Mouse (Mus musculus) heart, embryonic 15.5 days (tissue): Measurements from ENCODE around the gene Srd5a3. TPM values are rescaled to one million over a fixed set of nuclear protein-coding genes. Genes with fewer than 3 reads are reported as not detected.

Source experiments
- ATAC-seq: fragments of 200-750 bp; cut with Nextera tagmentation; replicated peaks from 2 replicates; pipeline ENCODE4 v1.8.0; 2017; ENCODE audit warnings: low read depth, moderate TSS enrichment; ENCODE audit not compliant: insufficient number of reproducible peaks, insufficient read depth, low FRiP score
- H3K27ac ChIP-seq: fragments of 300-500 bp; sonication (generic); 2 replicates; pipeline ENCODE4 v1.5.1; 2015; ENCODE audit warnings: mild to moderate bottlenecking, inconsistent platforms
- H3K27me3 ChIP-seq: fragments of 300-500 bp; sonication (generic); 2 replicates; pipeline ENCODE4 v1.6.1; 2015; ENCODE audit warnings: inconsistent platforms
- H3K36me3 ChIP-seq: fragments of 300-500 bp; sonication (generic); 2 replicates; pipeline ENCODE4 v1.6.1; 2015; ENCODE audit warnings: mild to moderate bottlenecking, inconsistent platforms
- H3K4me1 ChIP-seq: fragments of 300-500 bp; sonication (generic); replicated peaks from 2 replicates; pipeline ENCODE4 v1.6.1; 2015; ENCODE audit warnings: inconsistent platforms
- H3K4me2 ChIP-seq: fragments of 300-500 bp; sonication (generic); 2 replicates; pipeline ENCODE4 v1.6.1; 2015; ENCODE audit warnings: inconsistent platforms, mild to moderate bottlenecking, moderate library complexity
- H3K4me3 ChIP-seq: fragments of 300-500 bp; sonication (generic); 2 replicates; pipeline ENCODE4 v1.5.1; 2015; ENCODE audit warnings: mild to moderate bottlenecking, inconsistent platforms
- H3K9ac ChIP-seq: fragments of 300-500 bp; sonication (generic); 2 replicates; pipeline ENCODE4 v1.6.1; 2015; ENCODE audit warnings: mild to moderate bottlenecking, inconsistent platforms
- H3K9me3 ChIP-seq: fragments of 300-500 bp; sonication (generic); replicated peaks from 2 replicates; pipeline ENCODE4 v1.6.1; 2016; ENCODE audit warnings: inconsistent platforms
- WGBS: fragments of 180-500 bp; shearing (Covaris S2); methylation state at CpG from one replicate; pipeline ENCODE4 v1.1.7; 2015; ENCODE audit warnings: mixed read lengths; 5-methylcytosine and 5-hydroxymethylcytosine counted together
- polyA plus RNA-seq: library from polyadenylated mRNA; unstranded; fragments of >200 nt; fragmentation: Nextera tagmentation; extraction: Ambion mirVana; gene quantifications from 2 replicates; pipeline ENCODE4 v1.2.1, GENCODE M21; 2015

Srd5a3 gene
- polyA plus RNA-seq, 1 experiment from 2014 or later, result 25.8 TPM

GRCm38 (mm10) chr5:76176841-76177240 is 36.8 kb downstream of the Srd5a3 start:
- Histone ChIP-seq H3K27ac (peak overlapping the region; percentile 16), H3K9me3 (no peaks in the 10 kb centered on the region), H3K4me3 (no peak overlapping the region), H3K36me3 (no peaks in the 10 kb centered on the region), H3K9ac (no peak overlapping the region), H3K4me1 (peaks cover 8% of the 10 kb centered on the region), H3K4me2 (0 out of 2 replicates have a peak overlapping the region, but pooled peaks have one; percentile 21), H3K27me3 (no peaks in the 10 kb centered on the region)
- ATAC-seq, result no peak
- 53% methylated on average over 11 of the region's 11 CpGs for WGBS

GRCm38 (mm10) chr5:76177664-76178063 is 37.6 kb downstream of the Srd5a3 start:
- no peak overlapping the region for H3K4me3 ChIP-seq
- H3K4me2 ChIP-seq, result no peak overlapping the region
- no peak overlapping the region for H3K27ac ChIP-seq
- H3K27me3 ChIP-seq, result no peaks in the 10 kb centered on the region
- no peak overlapping the region for H3K9ac ChIP-seq
- 78% methylated on average over 7 of the region's 7 CpGs for WGBS
- no peak for ATAC-seq
- no peaks in the 10 kb centered on the region for H3K36me3 ChIP-seq
- peaks cover 15% of the 10 kb centered on the region for H3K4me1 ChIP-seq
- H3K9me3 ChIP-seq, result no peaks in the 10 kb centered on the region

- 90% methylated on average over 5 of the region's 5 CpGs for WGBS
- Histone ChIP-seq H3K27ac (no peak overlapping the region), H3K9ac (no peak overlapping the region), H3K9me3 (no peaks in the 10 kb centered on the region), H3K4me3 (no peak overlapping the region), H3K4me1 (peaks cover 22% of the 10 kb centered on the region), H3K36me3 (no peaks in the 10 kb centered on the region), H3K27me3 (no peaks in the 10 kb centered on the region), H3K4me2 (no peak overlapping the region)
- no peak for ATAC-seq
Observed at GRCm38 (mm10) chr5:76179171-76179570, 39.1 kb downstream of the Srd5a3 start.

GRCm38 (mm10) chr5:76179791-76180190 is 39.7 kb downstream of the Srd5a3 start:
- Histone ChIP-seq H3K4me1 (peaks cover 22% of the 10 kb centered on the region), H3K4me2 (no peak overlapping the region), H3K9me3 (no peaks in the 10 kb centered on the region), H3K27me3 (no peaks in the 10 kb centered on the region), H3K36me3 (no peaks in the 10 kb centered on the region), H3K4me3 (no peak overlapping the region), H3K9ac (no peak overlapping the region), H3K27ac (no peak overlapping the region)
- WGBS, result 84% methylated on average over 5 of the region's 5 CpGs
- no peak for ATAC-seq

- no peak overlapping the region for H3K4me2 ChIP-seq
Observed at GRCm38 (mm10) chr5:76182326-76182725, 42.3 kb downstream of the Srd5a3 start.

GRCm38 (mm10) chr5:76183043-76183749 is 43.1 kb downstream of the Srd5a3 start:
- Histone ChIP-seq H3K27me3 (no peaks in the 10 kb centered on the region), H3K4me1 (peaks cover 38% of the 10 kb centered on the region), H3K4me2 (peak overlapping the region; percentile 83), H3K36me3 (no peaks in the 10 kb centered on the region), H3K4me3 (peak overlapping the region; percentile 82), H3K9me3 (no peaks in the 10 kb centered on the region), H3K27ac (peak overlapping the region; percentile 97), H3K9ac (peak overlapping the region; percentile 87)
- no peak; the same call in 1 of the 2 replicates for ATAC-seq
- WGBS, result 37% methylated on average over 17 of the region's 17 CpGs

More at GRCm38 (mm10) chr5:76182326-76182725, 42.3 kb downstream of the Srd5a3 start:
- 31% methylated on average over 3 of the region's 3 CpGs for WGBS
- Histone ChIP-seq H3K36me3 (no peaks in the 10 kb centered on the region), H3K27ac (peak overlapping the region; percentile 49; the same call in 1 of the 2 replicates), H3K9ac (no peak overlapping the region), H3K27me3 (no peaks in the 10 kb centered on the region), H3K9me3 (no peaks in the 10 kb centered on the region), H3K4me3 (no peak overlapping the region), H3K4me1 (peaks cover 30% of the 10 kb centered on the region)
- ATAC-seq, result no peak

GRCm38 (mm10) chr5:76183750-76184261 is 43.7 kb downstream of the Srd5a3 start, which contains the start of gene Tmem165:
Gene Tmem165, plus strand, starts transcription at chr5:76183880.
- 0% methylated on average over 62 of the region's 62 CpGs for whole genome bisulfite sequencing
- Histone ChIP-seq H3K4me2 (peak within 1 kb of the TSS; percentile 83), H3K4me1 (peaks cover 40% of the 10 kb centered on the region), H3K4me3 (peak within 1 kb of the TSS; percentile 82), H3K27me3 (no peaks in the 10 kb centered on the region), H3K36me3 (no peaks in the 10 kb centered on the region), H3K9ac (peak within 1 kb of the TSS; percentile 87), H3K9me3 (no peaks in the 10 kb centered on the region), H3K27ac (peak within 1 kb of the TSS; percentile 97)
- ATAC-seq, result peak; percentile 92

- 3% methylated on average over 38 of the region's 38 CpGs for WGBS
- ATAC-seq, result peak; percentile 90
- no peaks in the 10 kb centered on the region for H3K9me3 ChIP-seq
- H3K9ac ChIP-seq, result peak overlapping the region; percentile 87
- peak overlapping the region; percentile 97 for H3K27ac ChIP-seq
- H3K36me3 ChIP-seq, result no peaks in the 10 kb centered on the region
- peaks cover 46% of the 10 kb centered on the region for H3K4me1 ChIP-seq
- peak overlapping the region; percentile 82 for H3K4me3 ChIP-seq
- H3K4me2 ChIP-seq, result peak overlapping the region; percentile 83
- H3K27me3 ChIP-seq, result no peaks in the 10 kb centered on the region
Observed at GRCm38 (mm10) chr5:76184286-76185080, 44.4 kb downstream of the Srd5a3 start.

- Histone ChIP-seq H3K27me3 (no peaks in the 10 kb centered on the region), H3K9ac (no peak overlapping the region), H3K4me1 (peaks cover 58% of the 10 kb centered on the region), H3K27ac (no peak overlapping the region), H3K36me3 (no peaks in the 10 kb centered on the region), H3K4me3 (no peak overlapping the region), H3K4me2 (peak overlapping the region; percentile 32), H3K9me3 (no peaks in the 10 kb centered on the region)
- ATAC-seq, result no peak
- WGBS, result 28% methylated on average over 5 of the region's 5 CpGs
Observed at GRCm38 (mm10) chr5:76187885-76188284, 47.8 kb downstream of the Srd5a3 start.

GRCm38 (mm10) chr5:76190609-76191008 is 50.5 kb downstream of the Srd5a3 start:
- Histone ChIP-seq H3K4me1 (peaks cover 62% of the 10 kb centered on the region), H3K4me3 (no peak overlapping the region), H3K27ac (no peak overlapping the region), H3K4me2 (no peak overlapping the region), H3K27me3 (no peaks in the 10 kb centered on the region), H3K36me3 (no peaks in the 10 kb centered on the region), H3K9me3 (no peaks in the 10 kb centered on the region), H3K9ac (no peak overlapping the region)
- ATAC-seq, result no peak
- 86% methylated on average over 4 of the region's 4 CpGs for WGBS

GRCm38 (mm10) chr5:76193075-76193474 is 53.0 kb downstream of the Srd5a3 start:
- H3K4me1 ChIP-seq, result peaks cover 45% of the 10 kb centered on the region
- no peaks in the 10 kb centered on the region for H3K9me3 ChIP-seq
- ATAC-seq, result no peak
- H3K27ac ChIP-seq, result no peak overlapping the region
- no peak overlapping the region for H3K9ac ChIP-seq
- H3K27me3 ChIP-seq, result no peaks in the 10 kb centered on the region
- H3K36me3 ChIP-seq, result 0 out of 2 replicates have a peak, but pooled peaks cover 5% of the 10 kb centered on the region
- H3K4me2 ChIP-seq, result no peak overlapping the region
- no peak overlapping the region for H3K4me3 ChIP-seq
